Mouse (Mus musculus) kidney, adult 11 months (tissue): Measurements from ENCODE around the gene Nlrp3.
A peak's percentile ranks its signal among the peaks of the same experiment; 100 is the strongest.
"Not testable (repeated sequence)": the region's sequence is repeated elsewhere in the genome, so short reads cannot be mapped to it uniquely, and the experiment has no call there.

ENCODE experiments used
- DNase-seq: peaks from one replicate; pipeline ENCODE4 v3.0.0; 2022

Nlrp3 gene

GRCm38 (mm10) chr11:59537218-59538130 lies 3.9 kb upstream of the Nlrp3 start:
- no peak for DNase-seq

GRCm38 (mm10) chr11:59538387-59538786 lies 3.0 kb upstream of the Nlrp3 start:
- peak; percentile 26 for DNase-seq

- no peak for DNase-seq
Measured at GRCm38 (mm10) chr11:59540123-59540522, 1.2 kb upstream of the Nlrp3 start.

GRCm38 (mm10) chr11:59542442-59542841 lies 1.1 kb downstream of the Nlrp3 start:
- DNase-seq, result no peak

- no peak for DNase-seq
Measured at GRCm38 (mm10) chr11:59543376-59543775, 2.0 kb downstream of the Nlrp3 start.

- no peak for DNase-seq
Measured at GRCm38 (mm10) chr11:59544005-59544404, 2.6 kb downstream of the Nlrp3 start.

- DNase-seq, result no peak
Measured at GRCm38 (mm10) chr11:59554127-59554526, 12.8 kb downstream of the Nlrp3 start.

GRCm38 (mm10) chr11:59554535-59554934 lies 13.2 kb downstream of the Nlrp3 start:
- no peak for DNase-seq

GRCm38 (mm10) chr11:59560906-59561305 lies 19.5 kb downstream of the Nlrp3 start:
- DNase-seq, result no peak

GRCm38 (mm10) chr11:59562336-59562735 lies 21.0 kb downstream of the Nlrp3 start:
- DNase-seq, result no peak

GRCm38 (mm10) chr11:59562837-59563236 lies 21.5 kb downstream of the Nlrp3 start:
- DNase-seq, result no peak

GRCm38 (mm10) chr11:59569306-59569705 lies 27.9 kb downstream of the Nlrp3 start:
- DNase-seq, result no peak

GRCm38 (mm10) chr11:59575726-59576125 lies 34.4 kb downstream of the Nlrp3 start:
- no peak for DNase-seq

GRCm38 (mm10) chr11:59576135-59576534 lies 34.8 kb downstream of the Nlrp3 start, which contains the start of gene Olfr222:
TSS of gene Olfr222 (minus strand) at chr11:59576235.
- DNase-seq, result not testable (repeated sequence)

GRCm38 (mm10) chr11:59584539-59584938 lies 43.2 kb downstream of the Nlrp3 start:
- DNase-seq, result no peak

- no peak for DNase-seq
Measured at GRCm38 (mm10) chr11:59589496-59589895, 48.1 kb downstream of the Nlrp3 start.

GRCm38 (mm10) chr11:59593189-59593588 lies 51.8 kb downstream of the Nlrp3 start, which contains the start of gene Olfr223:
TSS of gene Olfr223 (minus strand) at chr11:59593289.
- no peak for DNase-seq

GRCm38 (mm10) chr11:59596091-59596490 lies 54.7 kb downstream of the Nlrp3 start:
- DNase-seq, result no peak

- DNase-seq, result no peak
Measured at GRCm38 (mm10) chr11:59596950-59597349, 55.6 kb downstream of the Nlrp3 start.

GRCm38 (mm10) chr11:59599211-59599610 lies 57.8 kb downstream of the Nlrp3 start:
- DNase-seq, result no peak

GRCm38 (mm10) chr11:59600872-59601271 lies 59.5 kb downstream of the Nlrp3 start:
- DNase-seq, result no peak

GRCm38 (mm10) chr11:59602287-59602686 lies 60.9 kb downstream of the Nlrp3 start:
- DNase-seq, result no peak

GRCm38 (mm10) chr11:59611646-59612045 lies 70.3 kb downstream of the Nlrp3 start:
- DNase-seq, result no peak

GRCm38 (mm10) chr11:59614120-59614519 lies 72.8 kb downstream of the Nlrp3 start:
- no peak for DNase-seq
